Mouse (Mus musculus): Measurements from ENCODE around the gene Mab21l2. TPM values are rescaled to one million over a fixed set of nuclear protein-coding genes. Genes with fewer than 3 reads are reported as not detected.

The Mab21l2 gene
- polyA plus RNA-seq, 1 experiment from 2014 or later: 14.3 TPM

GRCm38 (mm10) chr3:86544785-86545184 is 3.6 kb downstream of the Mab21l2 start:
- Histone ChIP-seq H3K4me3 (ENCODE audit: low read depth, low read length) (no peak overlapping the region), H3K4me2 (replicated peaks; ENCODE audit: low read depth, low read length) (no peak overlapping the region), H3K27ac (ENCODE audit: low read length) (no peak overlapping the region), H3K4me1 (ENCODE audit: control insufficient read depth, insufficient read depth, low read length) (peaks cover 5% of the 10 kb centered on the region), H3K9me3 (ENCODE audit: control insufficient read depth, low read depth, low read length) (no peaks in the 10 kb centered on the region), H3K36me3 (ENCODE audit: control insufficient read depth, insufficient read depth, low read length) (no peaks in the 10 kb centered on the region), H3K9ac (replicated peaks; ENCODE audit: low read depth, low read length) (no peak overlapping the region), H3K27me3 (ENCODE audit: control insufficient read depth, insufficient read depth, low read length) (peaks cover 17% of the 10 kb centered on the region; the same call in 1 of the 2 replicates)
- ATAC-seq (ENCODE audit: insufficient number of reproducible peaks, insufficient read depth, low FRiP score, low read depth): no peak
- WGBS: 41% methylated on average over 3 of the region's 3 CpGs

- H3K4me2 ChIP-seq (replicated peaks; ENCODE audit: low read depth, low read length): no peak overlapping the region
- peaks cover 4% of the 10 kb centered on the region; the same call in 1 of the 2 replicates for H3K4me1 ChIP-seq (ENCODE audit: control insufficient read depth, insufficient read depth, low read length)
- H3K27ac ChIP-seq (ENCODE audit: low read length): no peak overlapping the region
- ATAC-seq (ENCODE audit: insufficient number of reproducible peaks, insufficient read depth, low FRiP score, low read depth): no peak
- H3K36me3 ChIP-seq (ENCODE audit: control insufficient read depth, insufficient read depth, low read length): no peaks in the 10 kb centered on the region
- peaks cover 8% of the 10 kb centered on the region for H3K27me3 ChIP-seq (ENCODE audit: control insufficient read depth, insufficient read depth, low read length)
- H3K4me3 ChIP-seq (ENCODE audit: low read depth, low read length): no peak overlapping the region
- no peak overlapping the region for H3K9ac ChIP-seq (replicated peaks; ENCODE audit: low read depth, low read length)
- 73% methylated on average over 1 of the region's 1 CpGs for WGBS
- H3K9me3 ChIP-seq (ENCODE audit: control insufficient read depth, low read depth, low read length): no peaks in the 10 kb centered on the region
Observed at GRCm38 (mm10) chr3:86541863-86542397, 6.5 kb downstream of the Mab21l2 start.

- H3K27me3 ChIP-seq (ENCODE audit: control insufficient read depth, insufficient read depth, low read length): peaks cover 2% of the 10 kb centered on the region; the same call in 1 of the 2 replicates
- no peak overlapping the region for H3K9ac ChIP-seq (replicated peaks; ENCODE audit: low read depth, low read length)
- no peak for ATAC-seq (ENCODE audit: insufficient number of reproducible peaks, insufficient read depth, low FRiP score, low read depth)
- no peak overlapping the region for H3K4me2 ChIP-seq (replicated peaks; ENCODE audit: low read depth, low read length)
- no peaks in the 10 kb centered on the region for H3K36me3 ChIP-seq (ENCODE audit: control insufficient read depth, insufficient read depth, low read length)
- no peak overlapping the region for H3K27ac ChIP-seq (ENCODE audit: low read length)
- no peak overlapping the region for H3K4me3 ChIP-seq (ENCODE audit: low read depth, low read length)
- peaks cover 4% of the 10 kb centered on the region; the same call in 1 of the 2 replicates for H3K4me1 ChIP-seq (ENCODE audit: control insufficient read depth, insufficient read depth, low read length)
- 73% methylated on average over 4 of the region's 4 CpGs for WGBS
- no peaks in the 10 kb centered on the region for H3K9me3 ChIP-seq (ENCODE audit: control insufficient read depth, low read depth, low read length)
Observed at GRCm38 (mm10) chr3:86541074-86541614, 7.3 kb downstream of the Mab21l2 start.

- peaks cover 4% of the 10 kb centered on the region; the same call in 1 of the 2 replicates for H3K4me1 ChIP-seq (ENCODE audit: control insufficient read depth, insufficient read depth, low read length)
- no peaks in the 10 kb centered on the region for H3K36me3 ChIP-seq (ENCODE audit: control insufficient read depth, insufficient read depth, low read length)
- no peak overlapping the region for H3K27ac ChIP-seq (ENCODE audit: low read length)
- H3K27me3 ChIP-seq (ENCODE audit: control insufficient read depth, insufficient read depth, low read length): peaks cover under 1% of the 10 kb centered on the region; the same call in 1 of the 2 replicates
- 45% methylated on average over 11 of the region's 11 CpGs for WGBS
- no peak overlapping the region for H3K4me3 ChIP-seq (ENCODE audit: low read depth, low read length)
- no peak for ATAC-seq (ENCODE audit: insufficient number of reproducible peaks, insufficient read depth, low FRiP score, low read depth)
- no peak overlapping the region for H3K4me2 ChIP-seq (replicated peaks; ENCODE audit: low read depth, low read length)
- H3K9ac ChIP-seq (replicated peaks; ENCODE audit: low read depth, low read length): no peak overlapping the region
- no peaks in the 10 kb centered on the region for H3K9me3 ChIP-seq (ENCODE audit: control insufficient read depth, low read depth, low read length)
Observed at GRCm38 (mm10) chr3:86539555-86540168, 8.8 kb downstream of the Mab21l2 start.

GRCm38 (mm10) chr3:86538645-86539554 is 9.5 kb downstream of the Mab21l2 start:
- Histone ChIP-seq H3K4me2 (replicated peaks; ENCODE audit: low read depth, low read length) (no peak overlapping the region), H3K36me3 (ENCODE audit: control insufficient read depth, insufficient read depth, low read length) (no peaks in the 10 kb centered on the region), H3K27me3 (ENCODE audit: control insufficient read depth, insufficient read depth, low read length) (no peaks in the 10 kb centered on the region; the same call in 1 of the 2 replicates), H3K9me3 (ENCODE audit: control insufficient read depth, low read depth, low read length) (no peaks in the 10 kb centered on the region), H3K4me1 (ENCODE audit: control insufficient read depth, insufficient read depth, low read length) (peaks cover 4% of the 10 kb centered on the region; the same call in 1 of the 2 replicates), H3K9ac (replicated peaks; ENCODE audit: low read depth, low read length) (no peak overlapping the region), H3K27ac (ENCODE audit: low read length) (no peak overlapping the region), H3K4me3 (ENCODE audit: low read depth, low read length) (no peak overlapping the region)
- WGBS: 27% methylated on average over 13 of the region's 13 CpGs
- no peak for ATAC-seq (ENCODE audit: insufficient number of reproducible peaks, insufficient read depth, low FRiP score, low read depth)

GRCm38 (mm10) chr3:86536751-86537150 is 11.7 kb downstream of the Mab21l2 start:
- WGBS: 86% methylated on average over 1 of the region's 1 CpGs
- H3K4me1 ChIP-seq (ENCODE audit: control insufficient read depth, insufficient read depth, low read length): peaks cover 4% of the 10 kb centered on the region; the same call in 1 of the 2 replicates
- H3K27me3 ChIP-seq (ENCODE audit: control insufficient read depth, insufficient read depth, low read length): no peaks in the 10 kb centered on the region; the same call in 1 of the 2 replicates
- H3K27ac ChIP-seq (ENCODE audit: low read length): no peak overlapping the region
- no peak overlapping the region for H3K4me3 ChIP-seq (ENCODE audit: low read depth, low read length)
- no peak overlapping the region for H3K4me2 ChIP-seq (replicated peaks; ENCODE audit: low read depth, low read length)
- no peak for ATAC-seq (ENCODE audit: insufficient number of reproducible peaks, insufficient read depth, low FRiP score, low read depth)
- H3K36me3 ChIP-seq (ENCODE audit: control insufficient read depth, insufficient read depth, low read length): no peaks in the 10 kb centered on the region
- H3K9ac ChIP-seq (replicated peaks; ENCODE audit: low read depth, low read length): no peak overlapping the region
- no peaks in the 10 kb centered on the region for H3K9me3 ChIP-seq (ENCODE audit: control insufficient read depth, low read depth, low read length)

GRCm38 (mm10) chr3:86531531-86532269 is 16.7 kb downstream of the Mab21l2 start:
- Histone ChIP-seq H3K27ac (ENCODE audit: low read length) (no peak overlapping the region), H3K4me2 (replicated peaks; ENCODE audit: low read depth, low read length) (no peak overlapping the region), H3K27me3 (ENCODE audit: control insufficient read depth, insufficient read depth, low read length) (no peaks in the 10 kb centered on the region), H3K36me3 (ENCODE audit: control insufficient read depth, insufficient read depth, low read length) (no peaks in the 10 kb centered on the region), H3K4me3 (ENCODE audit: low read depth, low read length) (no peak overlapping the region), H3K9ac (replicated peaks; ENCODE audit: low read depth, low read length) (no peak overlapping the region), H3K9me3 (ENCODE audit: control insufficient read depth, low read depth, low read length) (no peaks in the 10 kb centered on the region), H3K4me1 (ENCODE audit: control insufficient read depth, insufficient read depth, low read length) (no peaks in the 10 kb centered on the region)
- WGBS: 68% methylated on average over 16 of the region's 16 CpGs
- no peak for ATAC-seq (ENCODE audit: insufficient number of reproducible peaks, insufficient read depth, low FRiP score, low read depth)
